Mouse (Mus musculus): ENCODE measurements at regions not wholly inside any gene's neighbourhood (a gene's known extent, or its start where the extent isn't known, plus 50 kb on each side); places are given as distances from the start of the nearest gene placed in this dataset.

GRCm38 (mm10) chr5:151704049-151704448 is 53.0 kb upstream of the Rfc3 start:
- TF ChIP-seq CTCF (IDR thresholded peaks at IDR 0.05; ENCODE audit: low read depth) (no peak), EP300 (IDR thresholded peaks at IDR 0.05; ENCODE audit: low read depth) (no peak)

All from liver, embryonic 14.5 days (tissue).